Mouse (Mus musculus): ENCODE results near the gene Rbp1. TPM values are rescaled to one million over a fixed set of nuclear protein-coding genes. Genes with fewer than 3 reads are reported as not detected.

Gene Rbp1
- total and polyA plus RNA-seq, 2 experiments from 2014 or later, result 10.5 to 27.6 TPM

DNA sequence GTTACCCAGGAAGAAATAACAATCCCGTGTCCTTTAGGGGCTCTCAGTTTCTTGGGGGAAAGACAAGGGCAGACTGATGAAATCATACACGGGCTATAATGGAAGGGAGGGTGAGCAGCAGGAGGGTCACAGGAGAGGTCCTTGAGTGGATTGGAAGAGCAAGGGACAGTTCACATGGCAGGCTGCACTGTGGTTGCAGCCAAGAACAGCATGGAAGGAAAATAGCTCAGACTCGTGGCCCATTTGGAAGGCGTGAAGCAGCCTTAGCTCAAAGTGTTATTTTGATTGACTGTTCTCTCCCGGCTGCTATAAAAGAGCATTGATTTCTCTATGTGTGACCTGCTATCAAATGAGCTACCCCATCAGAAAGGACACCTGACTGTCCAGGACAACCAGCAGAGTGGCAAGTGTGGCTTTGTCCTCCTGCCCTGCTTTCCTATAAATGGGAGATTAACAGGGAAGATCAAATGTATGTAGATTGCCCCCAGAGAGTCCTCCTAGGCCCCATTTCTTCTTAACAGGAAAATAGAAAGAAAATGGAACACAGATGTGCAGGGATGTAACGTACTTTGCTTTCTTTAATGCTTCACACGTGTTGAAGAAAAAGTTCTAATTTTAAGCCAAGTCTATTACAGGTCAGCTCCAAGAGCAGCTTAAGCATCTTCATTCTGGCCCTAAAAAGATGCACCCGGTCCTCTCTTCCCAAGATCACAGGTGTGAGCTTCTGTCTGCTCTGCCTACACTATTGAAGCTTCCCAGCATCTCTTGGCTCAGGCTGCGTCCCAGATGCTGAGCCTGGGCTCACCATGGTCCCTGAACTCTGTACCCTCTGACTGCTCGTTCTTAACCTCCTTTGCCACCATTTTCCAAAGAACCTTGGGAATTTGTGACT lies 34.8 kb upstream of the Rbp1 start:
- 78% methylated on average over 10 of the region's 10 CpGs for WGBS
- ATAC-seq (ENCODE audit: low FRiP score), result no peak

DNA sequence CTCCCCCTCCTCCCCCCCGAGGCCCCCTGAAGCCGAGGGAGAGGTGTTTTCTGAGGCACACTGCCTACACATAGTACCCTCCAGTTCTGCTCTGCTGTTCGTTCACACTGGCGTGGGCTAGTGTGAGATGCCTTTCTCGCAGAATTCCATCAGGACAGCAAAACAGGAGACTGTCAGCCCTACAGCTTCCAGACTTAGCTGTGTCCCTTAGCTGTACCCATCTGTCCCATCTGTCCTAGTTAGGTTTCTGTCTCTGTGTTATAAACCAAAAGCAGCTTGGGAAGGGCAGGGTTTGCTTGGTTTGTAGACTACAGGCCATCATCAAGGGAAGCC lies 34.2 kb upstream of the Rbp1 start:
- no peak overlapping the region for H3K4me2 ChIP-seq (ENCODE audit: low read depth, low read length, poor library complexity, severe bottlenecking)
- H3K27ac ChIP-seq (ENCODE audit: low read depth, low read length), result no peak overlapping the region
- H3K4me1 ChIP-seq (ENCODE audit: insufficient read depth, low read length), result no peaks in the 10 kb centered on the region
- H3K4me3 ChIP-seq (ENCODE audit: low read depth, low read length), result no peak overlapping the region
- H3K9ac ChIP-seq (replicated peaks; ENCODE audit: low read length, poor library complexity, severe bottlenecking), result no peak overlapping the region
- 90% methylated on average over 5 of the region's 5 CpGs for WGBS
- DNase-seq (ENCODE audit: low spot score), result no peak
- H3K27me3 ChIP-seq (ENCODE audit: insufficient read depth, low read length), result no peaks in the 10 kb centered on the region
- no peak for ATAC-seq (ENCODE audit: low FRiP score)
- no peaks in the 10 kb centered on the region for H3K9me3 ChIP-seq (ENCODE audit: low read length)
- no peak for TF ChIP-seq CTCF (IDR thresholded peaks at IDR 0.05)
- H3K36me3 ChIP-seq (ENCODE audit: insufficient read depth, low read length), result no peaks in the 10 kb centered on the region

More for the DNA sequence above, 34.8 kb upstream of the Rbp1 start:
- no peak overlapping the region for H3K4me3 ChIP-seq (ENCODE audit: low read depth, low read length)
- H3K4me2 ChIP-seq (ENCODE audit: low read depth, low read length, poor library complexity, severe bottlenecking), result no peak overlapping the region
- H3K9me3 ChIP-seq (ENCODE audit: low read length), result no peaks in the 10 kb centered on the region
- no peaks in the 10 kb centered on the region for H3K27me3 ChIP-seq (ENCODE audit: insufficient read depth, low read length)
- TF ChIP-seq CTCF (IDR thresholded peaks at IDR 0.05), result no peak
- H3K36me3 ChIP-seq (ENCODE audit: insufficient read depth, low read length), result no peaks in the 10 kb centered on the region
- DNase-seq (ENCODE audit: low spot score), result no peak
- H3K9ac ChIP-seq (replicated peaks; ENCODE audit: low read length, poor library complexity, severe bottlenecking), result no peak overlapping the region
- H3K27ac ChIP-seq (ENCODE audit: low read depth, low read length), result no peak overlapping the region
- no peaks in the 10 kb centered on the region for H3K4me1 ChIP-seq (ENCODE audit: insufficient read depth, low read length)

DNA sequence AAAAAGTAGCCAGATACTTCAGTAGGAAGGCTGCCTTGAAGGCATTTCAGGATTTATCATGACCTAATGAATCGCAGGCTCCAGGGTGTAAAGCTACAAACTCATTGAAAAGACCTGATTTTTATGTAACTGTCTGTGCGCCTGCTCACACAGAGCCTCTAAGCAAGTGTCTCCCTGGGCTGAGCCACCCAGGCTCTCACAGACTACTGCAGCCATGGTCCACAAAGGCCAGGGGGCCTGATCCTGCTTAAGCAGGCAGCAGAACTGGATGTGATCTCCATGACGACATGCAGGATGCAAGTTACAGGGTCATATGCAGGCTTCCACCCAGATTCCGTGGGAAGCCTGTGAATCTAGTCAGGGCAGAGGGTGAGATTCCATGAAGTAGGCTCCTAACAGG lies 29.3 kb upstream of the Rbp1 start:
- no peak overlapping the region for H3K4me3 ChIP-seq (ENCODE audit: low read depth, low read length)
- 70% methylated on average over 4 of the region's 4 CpGs for WGBS
- no peak overlapping the region for H3K9ac ChIP-seq (replicated peaks; ENCODE audit: low read length, poor library complexity, severe bottlenecking)
- no peaks in the 10 kb centered on the region for H3K9me3 ChIP-seq (ENCODE audit: low read length)
- H3K4me1 ChIP-seq (ENCODE audit: insufficient read depth, low read length), result no peaks in the 10 kb centered on the region
- no peak for TF ChIP-seq CTCF (IDR thresholded peaks at IDR 0.05)
- H3K27ac ChIP-seq (ENCODE audit: low read depth, low read length), result no peak overlapping the region
- H3K4me2 ChIP-seq (ENCODE audit: low read depth, low read length, poor library complexity, severe bottlenecking), result no peak overlapping the region
- DNase-seq (ENCODE audit: low spot score), result no peak
- no peaks in the 10 kb centered on the region for H3K27me3 ChIP-seq (ENCODE audit: insufficient read depth, low read length)
- no peak for ATAC-seq (ENCODE audit: low FRiP score)
- H3K36me3 ChIP-seq (ENCODE audit: insufficient read depth, low read length), result no peaks in the 10 kb centered on the region

DNA sequence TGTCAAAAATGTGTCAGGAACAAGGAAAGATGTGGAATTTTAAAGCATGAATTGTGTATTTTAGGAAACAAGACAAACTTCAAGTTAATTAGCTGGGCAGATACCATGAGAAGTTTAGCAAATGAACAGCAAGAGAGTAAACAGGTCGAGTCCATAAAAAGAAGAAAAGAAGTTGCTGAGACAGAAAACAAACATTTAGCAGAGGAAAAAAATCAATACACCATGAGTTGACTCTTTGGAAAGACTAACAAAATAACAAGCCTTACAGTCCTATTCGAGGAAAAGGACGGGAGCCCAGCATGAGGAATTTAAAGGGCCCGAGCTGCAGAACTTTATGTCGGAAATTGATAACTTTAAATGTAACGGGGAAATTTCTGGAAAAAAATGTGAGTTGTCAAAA lies 25.6 kb upstream of the Rbp1 start:
- Histone ChIP-seq H3K4me3 (ENCODE audit: low read depth, low read length) (no peak overlapping the region), H3K27ac (ENCODE audit: low read depth, low read length) (no peak overlapping the region), H3K9ac (replicated peaks; ENCODE audit: low read length, poor library complexity, severe bottlenecking) (no peak overlapping the region), H3K36me3 (ENCODE audit: insufficient read depth, low read length) (no peaks in the 10 kb centered on the region), H3K4me1 (ENCODE audit: insufficient read depth, low read length) (no peaks in the 10 kb centered on the region), H3K9me3 (ENCODE audit: low read length) (no peaks in the 10 kb centered on the region), H3K27me3 (ENCODE audit: insufficient read depth, low read length) (no peaks in the 10 kb centered on the region), H3K4me2 (ENCODE audit: low read depth, low read length, poor library complexity, severe bottlenecking) (no peak overlapping the region)
- WGBS, result 77% methylated on average over 6 of the region's 6 CpGs
- no peak for TF ChIP-seq CTCF (IDR thresholded peaks at IDR 0.05)
- DNase-seq (ENCODE audit: low spot score), result no peak
- ATAC-seq (ENCODE audit: low FRiP score), result no peak

DNA sequence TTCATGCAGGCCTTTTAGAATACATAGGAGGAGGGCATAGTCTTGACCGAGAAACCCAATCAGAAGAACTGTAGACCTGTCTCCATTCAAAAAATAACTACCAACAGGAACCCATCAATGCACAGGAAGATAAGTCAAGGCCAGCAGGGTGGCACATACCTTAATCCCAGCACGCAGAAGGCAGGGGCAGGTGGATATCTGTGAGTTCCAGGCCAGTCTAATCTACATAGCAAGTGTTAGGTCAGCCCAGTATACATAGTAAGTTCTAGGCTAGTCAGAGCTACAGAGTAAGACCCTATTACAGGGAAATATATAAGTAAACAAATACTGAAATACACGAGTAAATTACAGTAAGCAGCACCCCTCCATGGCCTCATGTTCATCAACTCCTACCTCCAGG lies 24.9 kb upstream of the Rbp1 start:
- no peak overlapping the region for H3K9ac ChIP-seq (replicated peaks; ENCODE audit: low read length, poor library complexity, severe bottlenecking)
- H3K36me3 ChIP-seq (ENCODE audit: insufficient read depth, low read length), result no peaks in the 10 kb centered on the region
- H3K4me2 ChIP-seq (ENCODE audit: low read depth, low read length, poor library complexity, severe bottlenecking), result no peak overlapping the region
- DNase-seq (ENCODE audit: low spot score), result no peak
- H3K27me3 ChIP-seq (ENCODE audit: insufficient read depth, low read length), result no peaks in the 10 kb centered on the region
- no peak for TF ChIP-seq CTCF (IDR thresholded peaks at IDR 0.05)
- H3K9me3 ChIP-seq (ENCODE audit: low read length), result no peaks in the 10 kb centered on the region
- 88% methylated on average over 3 of the region's 3 CpGs for WGBS
- H3K27ac ChIP-seq (ENCODE audit: low read depth, low read length), result no peak overlapping the region
- no peak overlapping the region for H3K4me3 ChIP-seq (ENCODE audit: low read depth, low read length)
- ATAC-seq (ENCODE audit: low FRiP score), result no peak
- no peaks in the 10 kb centered on the region for H3K4me1 ChIP-seq (ENCODE audit: insufficient read depth, low read length)

DNA sequence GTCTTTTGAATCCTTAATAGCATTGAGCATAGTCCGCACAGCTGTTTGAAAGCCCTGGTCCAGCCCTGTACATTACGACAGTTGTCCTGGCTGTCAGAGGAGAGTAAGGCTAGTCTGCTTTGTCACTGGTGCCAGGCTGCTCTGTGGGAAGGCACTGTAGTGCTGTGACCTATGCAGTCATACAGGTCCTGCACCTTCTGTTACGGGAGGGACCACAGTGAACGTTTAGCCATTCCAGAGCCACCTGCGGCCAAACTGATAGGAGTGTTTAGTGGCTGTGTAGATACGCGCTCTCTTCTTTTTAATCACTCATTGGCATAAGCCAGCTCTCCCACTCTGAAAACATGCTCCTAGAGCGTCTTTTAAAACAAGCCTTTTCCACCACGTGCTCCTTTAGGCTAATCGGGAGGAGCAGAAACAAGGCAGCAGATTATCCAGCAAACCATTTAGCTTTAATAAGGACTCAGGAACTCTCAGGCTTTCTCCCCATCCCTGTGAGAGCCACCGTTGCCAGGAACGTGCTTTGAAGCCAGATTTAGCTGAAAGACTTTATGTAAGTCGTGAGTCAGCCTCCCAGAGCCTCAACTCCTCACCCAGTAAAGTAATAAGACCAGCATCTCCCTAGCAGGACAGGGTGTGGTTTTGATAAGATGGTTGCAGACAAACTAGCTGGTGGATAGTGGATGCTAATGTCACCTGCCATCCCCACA lies 22.4 kb upstream of the Rbp1 start:
- Histone ChIP-seq H3K4me1 (ENCODE audit: insufficient read depth, low read length) (no peaks in the 10 kb centered on the region), H3K9me3 (ENCODE audit: low read length) (no peaks in the 10 kb centered on the region), H3K4me2 (ENCODE audit: low read depth, low read length, poor library complexity, severe bottlenecking) (no peak overlapping the region), H3K4me3 (ENCODE audit: low read depth, low read length) (no peak overlapping the region), H3K27ac (ENCODE audit: low read depth, low read length) (no peak overlapping the region), H3K36me3 (ENCODE audit: insufficient read depth, low read length) (no peaks in the 10 kb centered on the region), H3K9ac (replicated peaks; ENCODE audit: low read length, poor library complexity, severe bottlenecking) (no peak overlapping the region), H3K27me3 (ENCODE audit: insufficient read depth, low read length) (no peaks in the 10 kb centered on the region)
- ATAC-seq (ENCODE audit: low FRiP score) (no peak), DNase-seq (ENCODE audit: low spot score) (no peak)
- TF ChIP-seq CTCF (IDR thresholded peaks at IDR 0.05), result no peak
- 58% methylated on average over 13 of the region's 13 CpGs for WGBS
